Mouse (Mus musculus) liver, embryonic 16.5 days (tissue): ENCODE data around the gene Amhr2. TPM values are rescaled to one million over a fixed set of nuclear protein-coding genes. Genes with fewer than 3 reads are reported as not detected.

Experiments
- ATAC-seq: fragments of 200-750 bp; cut with Nextera tagmentation; 2 replicates; pipeline ENCODE4 v1.8.0; 2017; ENCODE audit warnings: low read depth, mild to moderate bottlenecking, moderate number of reproducible peaks, moderate library complexity
- H3K27ac ChIP-seq: fragments of 300-500 bp; sonication (generic); 2 replicates; pipeline ENCODE4 v1.5.1; 2014; ENCODE audit warnings: mild to moderate bottlenecking, low read length
- H3K27me3 ChIP-seq: fragments of 300-500 bp; sonication (generic); 2 replicates; pipeline ENCODE4 v1.6.1; 2014; ENCODE audit warnings: low read depth, low read length, mixed read lengths; ENCODE audit not compliant: control insufficient read depth, insufficient read depth
- H3K36me3 ChIP-seq: fragments of 300-500 bp; sonication (generic); 2 replicates; pipeline ENCODE4 v1.6.1; 2014; ENCODE audit warnings: mild to moderate bottlenecking; ENCODE audit not compliant: control insufficient read depth, insufficient read depth
- H3K4me1 ChIP-seq: fragments of 300-500 bp; sonication (generic); 2 replicates; pipeline ENCODE4 v1.6.1; 2014; ENCODE audit warnings: low read depth, low read length, mixed read lengths; ENCODE audit not compliant: control insufficient read depth
- H3K4me2 ChIP-seq: fragments of 300-500 bp; sonication (generic); 2 replicates; pipeline ENCODE4 v1.6.1; 2014; ENCODE audit warnings: low read depth, low read length, mixed read lengths
- H3K4me3 ChIP-seq: fragments of 300-500 bp; sonication (generic); 2 replicates; pipeline ENCODE4 v1.5.1; 2014; ENCODE audit warnings: low read depth, mild to moderate bottlenecking, low read length
- H3K9ac ChIP-seq: fragments of 300-500 bp; sonication (generic); 2 replicates; pipeline ENCODE4 v1.6.1; 2014; ENCODE audit warnings: low read depth, low read length
- H3K9me3 ChIP-seq: fragments of 300-500 bp; sonication (generic); replicated peaks from 2 replicates; pipeline ENCODE4 v1.6.1; 2016; ENCODE audit warnings: low read length; ENCODE audit not compliant: control insufficient read depth
- WGBS: fragments of 180-500 bp; shearing (Covaris S2); extraction: QIAGEN DNeasy Blood & Tissue Kit; methylation state at CpG from one replicate; pipeline ENCODE4 v1.1.7; 2014; ENCODE audit not compliant: insufficient replicate concordance; 5-methylcytosine and 5-hydroxymethylcytosine counted together
- polyA plus RNA-seq: library from polyadenylated mRNA; unstranded; fragments of >200 nt; fragmentation: Nextera tagmentation; extraction: Ambion mirVana; gene quantifications from 2 replicates; pipeline ENCODE4 v1.2.1, GENCODE M21; 2015

Gene Amhr2
- polyA plus RNA-seq, 1 experiment from 2014 or later = 0.04 TPM

GRCm38 (mm10) chr15:102406196-102406911 lies 38.8 kb upstream of the Amhr2 start:
- WGBS = under 1% methylated on average over 24 of the region's 69 CpGs
- peaks cover 35% of the 10 kb centered on the region for H3K36me3 ChIP-seq
- ATAC-seq = peak; percentile 37
- H3K4me1 ChIP-seq = peaks cover 36% of the 10 kb centered on the region
- H3K9me3 ChIP-seq = no peaks in the 10 kb centered on the region
- no peaks in the 10 kb centered on the region for H3K27me3 ChIP-seq
- H3K4me3 ChIP-seq = peak overlapping the region; percentile 86
- peak overlapping the region; percentile 60 for H3K4me2 ChIP-seq
- peak overlapping the region; percentile 93 for H3K9ac ChIP-seq
- peak overlapping the region; percentile 100 for H3K27ac ChIP-seq

- Histone ChIP-seq H3K9ac (peak overlapping the region; percentile 93), H3K27ac (peak overlapping the region; percentile 100), H3K4me2 (peak overlapping the region; percentile 60), H3K27me3 (no peaks in the 10 kb centered on the region), H3K9me3 (no peaks in the 10 kb centered on the region), H3K4me3 (peak overlapping the region; percentile 86), H3K36me3 (peaks cover 40% of the 10 kb centered on the region), H3K4me1 (peaks cover 34% of the 10 kb centered on the region)
- 10% methylated on average over 3 of the region's 3 CpGs for WGBS
- ATAC-seq = no peak
Observed at GRCm38 (mm10) chr15:102406912-102407580, 38.1 kb upstream of the Amhr2 start.

DNA sequence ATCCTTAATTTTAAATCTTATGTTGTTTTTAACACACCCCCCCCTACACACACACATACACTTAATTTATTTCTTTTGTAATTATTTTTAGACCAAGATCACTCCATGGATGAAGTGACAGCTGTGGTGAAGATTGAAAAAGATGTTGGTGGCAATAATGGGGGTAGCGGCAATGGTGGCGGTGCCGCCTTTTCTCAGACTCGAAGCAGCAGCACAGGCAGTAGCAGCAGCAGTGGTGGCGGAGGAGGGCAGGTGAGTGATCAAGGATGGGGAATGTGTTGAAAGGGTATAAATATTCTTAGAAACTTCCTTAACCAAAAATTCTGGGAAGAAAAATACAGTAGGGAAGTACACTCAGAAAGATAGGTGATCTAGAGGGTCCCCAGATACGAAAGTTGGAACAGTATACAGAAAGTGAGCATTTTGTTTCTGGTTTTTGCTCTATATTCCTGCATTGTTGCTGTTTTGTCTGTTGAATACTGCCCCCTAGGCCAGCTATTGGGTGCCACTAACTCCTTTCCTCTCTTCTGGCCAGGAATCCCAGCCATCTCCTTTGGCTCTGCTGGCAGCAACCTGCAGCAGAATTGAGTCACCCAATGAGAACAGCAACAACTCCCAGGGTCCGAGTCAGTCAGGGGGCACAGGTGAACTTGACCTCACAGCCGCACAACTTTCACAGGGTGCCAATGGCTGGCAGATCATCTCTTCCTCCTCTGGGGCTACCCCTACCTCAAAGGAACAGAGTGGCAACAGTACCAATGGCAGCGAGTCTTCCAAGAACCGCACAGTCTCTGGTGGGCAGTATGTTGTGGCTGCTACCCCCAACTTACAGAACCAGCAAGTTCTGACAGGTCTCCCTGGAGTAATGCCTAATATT lies 37.2 kb upstream of the Amhr2 start:
- H3K9me3 ChIP-seq = no peaks in the 10 kb centered on the region
- no peak overlapping the region for H3K4me3 ChIP-seq
- H3K27ac ChIP-seq = no peak overlapping the region
- peaks cover 32% of the 10 kb centered on the region for H3K4me1 ChIP-seq
- H3K4me2 ChIP-seq = no peak overlapping the region
- WGBS = 89% methylated on average over 10 of the region's 10 CpGs
- no peak overlapping the region for H3K9ac ChIP-seq
- no peaks in the 10 kb centered on the region for H3K27me3 ChIP-seq
- peaks cover 48% of the 10 kb centered on the region for H3K36me3 ChIP-seq
- ATAC-seq = no peak

- 53% methylated on average over 2 of the region's 2 CpGs for WGBS
- peak overlapping the region; percentile 44; the same call in 1 of the 2 replicates for H3K4me2 ChIP-seq
- H3K27ac ChIP-seq = no peak overlapping the region
- H3K36me3 ChIP-seq = peaks cover 52% of the 10 kb centered on the region
- ATAC-seq = no peak
- no peak overlapping the region for H3K4me3 ChIP-seq
- no peaks in the 10 kb centered on the region for H3K9me3 ChIP-seq
- H3K4me1 ChIP-seq = peaks cover 32% of the 10 kb centered on the region
- H3K9ac ChIP-seq = no peak overlapping the region
- no peaks in the 10 kb centered on the region for H3K27me3 ChIP-seq
Observed at GRCm38 (mm10) chr15:102408558-102409130, 36.5 kb upstream of the Amhr2 start.

- ATAC-seq = no peak
- no peaks in the 10 kb centered on the region for H3K27me3 ChIP-seq
- peaks cover 52% of the 10 kb centered on the region for H3K36me3 ChIP-seq
- H3K4me1 ChIP-seq = peaks cover 32% of the 10 kb centered on the region
- no peaks in the 10 kb centered on the region for H3K9me3 ChIP-seq
- peak overlapping the region; percentile 37 for H3K9ac ChIP-seq
- no peak overlapping the region; the same call in 1 of the 2 replicates for H3K27ac ChIP-seq
- WGBS = 89% methylated on average over 3 of the region's 3 CpGs
- peak overlapping the region; percentile 8 for H3K4me3 ChIP-seq
- peak overlapping the region; percentile 44 for H3K4me2 ChIP-seq
Observed at GRCm38 (mm10) chr15:102409286-102409685, 35.9 kb upstream of the Amhr2 start.

GRCm38 (mm10) chr15:102411077-102411476 lies 34.1 kb upstream of the Amhr2 start:
- Histone ChIP-seq H3K9me3 (no peaks in the 10 kb centered on the region), H3K4me3 (peak overlapping the region; percentile 28; the same call in 1 of the 2 replicates), H3K36me3 (peaks cover 52% of the 10 kb centered on the region), H3K27ac (no peak overlapping the region), H3K27me3 (no peaks in the 10 kb centered on the region), H3K4me1 (peaks cover 30% of the 10 kb centered on the region), H3K4me2 (peak overlapping the region; percentile 44), H3K9ac (no peak overlapping the region)
- WGBS = 69% methylated on average over 1 of the region's 1 CpGs
- ATAC-seq = no peak

GRCm38 (mm10) chr15:102413687-102414086 lies 31.5 kb upstream of the Amhr2 start:
- Histone ChIP-seq H3K9ac (no peak overlapping the region), H3K4me1 (peaks cover 17% of the 10 kb centered on the region), H3K27ac (no peak overlapping the region), H3K4me3 (no peak overlapping the region), H3K27me3 (no peaks in the 10 kb centered on the region), H3K4me2 (no peak overlapping the region), H3K9me3 (no peaks in the 10 kb centered on the region), H3K36me3 (peaks cover 40% of the 10 kb centered on the region)
- no peak for ATAC-seq

DNA sequence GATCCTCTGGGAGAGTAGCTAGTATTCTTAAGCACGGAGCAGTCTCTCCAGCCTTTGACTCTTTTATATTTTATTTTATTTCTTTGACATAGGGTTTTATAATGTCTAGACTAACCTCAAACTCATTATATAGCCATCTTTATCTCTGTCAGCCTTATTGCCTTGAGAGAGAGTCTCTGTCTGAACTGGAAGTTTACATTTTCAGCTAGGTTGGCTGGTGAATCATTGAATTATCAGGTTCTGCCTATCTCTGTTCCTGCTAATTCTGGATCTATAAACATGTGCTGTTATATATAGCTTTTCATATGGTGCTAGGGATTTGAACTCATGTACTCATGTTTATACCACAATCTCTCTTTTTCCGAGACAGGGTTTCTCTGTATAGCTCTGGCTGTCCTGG lies 27.6 kb upstream of the Amhr2 start:
- Histone ChIP-seq H3K27ac (no peak overlapping the region), H3K4me1 (no peaks in the 10 kb centered on the region), H3K36me3 (peaks cover 13% of the 10 kb centered on the region), H3K9me3 (no peaks in the 10 kb centered on the region), H3K4me2 (no peak overlapping the region), H3K4me3 (no peak overlapping the region), H3K9ac (no peak overlapping the region), H3K27me3 (no peaks in the 10 kb centered on the region)
- 89% methylated on average over 2 of the region's 2 CpGs for WGBS
- no peak for ATAC-seq
